Mouse (Mus musculus) kidney, embryonic 16.5 days (tissue): Measurements from ENCODE around the gene Tusc2. TPM values are rescaled to one million over a fixed set of nuclear protein-coding genes. Genes with fewer than 3 reads are reported as not detected.
A peak's percentile ranks its signal among the peaks of the same experiment; 100 is the strongest.

ENCODE experiments used
- ATAC-seq: fragments of 200-750 bp; cut with Nextera tagmentation; 2 replicates; pipeline ENCODE4 v1.8.0; 2017; ENCODE audit warnings: moderate TSS enrichment; ENCODE audit not compliant: low FRiP score, low TSS enrichment
- H3K27ac ChIP-seq: fragments of 300-500 bp; sonication (generic); 2 replicates; pipeline ENCODE4 v1.5.1; 2014; ENCODE audit warnings: low read length
- H3K27me3 ChIP-seq: fragments of 300-500 bp; sonication (generic); 2 replicates; pipeline ENCODE4 v1.6.1; 2014; ENCODE audit warnings: low read length, control low read depth, mixed read lengths; ENCODE audit not compliant: insufficient read depth
- H3K36me3 ChIP-seq: fragments of 300-500 bp; sonication (generic); 2 replicates; pipeline ENCODE4 v1.6.1; 2014; ENCODE audit warnings: low read length, control low read depth, mixed read lengths; ENCODE audit not compliant: insufficient read depth
- H3K4me1 ChIP-seq: fragments of 300-500 bp; sonication (generic); 2 replicates; pipeline ENCODE4 v1.6.1; 2014; ENCODE audit warnings: low read length, control low read depth, mixed read lengths; ENCODE audit not compliant: insufficient read depth
- H3K4me2 ChIP-seq: fragments of 300-500 bp; sonication (generic); replicated peaks from 2 replicates; pipeline ENCODE4 v1.6.1; 2014; ENCODE audit warnings: low read depth, low read length
- H3K4me3 ChIP-seq: fragments of 300-500 bp; sonication (generic); 2 replicates; pipeline ENCODE4 v1.5.1; 2014; ENCODE audit warnings: mild to moderate bottlenecking, low read length
- H3K9ac ChIP-seq: fragments of 300-500 bp; sonication (generic); replicated peaks from 2 replicates; pipeline ENCODE4 v1.6.1; 2014; ENCODE audit warnings: low read length
- H3K9me3 ChIP-seq: fragments of 300-500 bp; sonication (generic); 2 replicates; pipeline ENCODE4 v1.6.1; 2016; ENCODE audit warnings: low read length, control low read depth
- WGBS: fragments of 180-500 bp; shearing (Covaris S2); extraction: QIAGEN DNeasy Blood & Tissue Kit; methylation state at CpG from one replicate; pipeline ENCODE4 v1.1.7; 2014; 5-methylcytosine and 5-hydroxymethylcytosine counted together
- polyA plus RNA-seq: library from polyadenylated mRNA; unstranded; fragments of >200 nt; fragmentation: Nextera tagmentation; extraction: Ambion mirVana; gene quantifications from 2 replicates; pipeline ENCODE4 v1.2.1, GENCODE M21; 2015

The Tusc2 gene
- polyA plus RNA-seq, 1 experiment from 2014 or later, result 48.0 TPM

- H3K27me3 ChIP-seq, result no peaks in the 10 kb centered on the region
- ATAC-seq, result 0 out of 2 replicates have a peak, but pooled peaks have one; percentile 1
- H3K4me1 ChIP-seq, result peaks cover 24% of the 10 kb centered on the region
- H3K4me2 ChIP-seq, result peak overlapping the region; percentile 99
- WGBS, result under 1% methylated on average over 40 of the region's 40 CpGs
- peak overlapping the region; percentile 84 for H3K27ac ChIP-seq
- H3K4me3 ChIP-seq, result peak overlapping the region; percentile 96
- peaks cover 20% of the 10 kb centered on the region for H3K36me3 ChIP-seq
- peak overlapping the region; percentile 83 for H3K9ac ChIP-seq
- no peaks in the 10 kb centered on the region for H3K9me3 ChIP-seq
Observed at GRCm38 (mm10) chr9:107534408-107535202, 28.4 kb upstream of the Tusc2 start.

GRCm38 (mm10) chr9:107538231-107538630 is 24.8 kb upstream of the Tusc2 start:
- Histone ChIP-seq H3K9me3 (no peaks in the 10 kb centered on the region), H3K36me3 (peaks cover 26% of the 10 kb centered on the region), H3K27ac (no peak overlapping the region), H3K27me3 (no peaks in the 10 kb centered on the region), H3K9ac (no peak overlapping the region), H3K4me1 (peaks cover 40% of the 10 kb centered on the region), H3K4me2 (no peak overlapping the region), H3K4me3 (no peak overlapping the region)
- no peak for ATAC-seq
- WGBS, result 96% methylated on average over 7 of the region's 7 CpGs

- Histone ChIP-seq H3K9me3 (no peaks in the 10 kb centered on the region), H3K36me3 (peaks cover 29% of the 10 kb centered on the region), H3K27me3 (no peaks in the 10 kb centered on the region), H3K4me2 (no peak overlapping the region), H3K4me1 (peaks cover 38% of the 10 kb centered on the region), H3K9ac (no peak overlapping the region), H3K27ac (no peak overlapping the region), H3K4me3 (no peak overlapping the region)
- no peak for ATAC-seq
- 97% methylated on average over 3 of the region's 3 CpGs for WGBS
Observed at GRCm38 (mm10) chr9:107538711-107539110, 24.3 kb upstream of the Tusc2 start.

- no peaks in the 10 kb centered on the region for H3K27me3 ChIP-seq
- H3K36me3 ChIP-seq, result peaks cover 40% of the 10 kb centered on the region
- no peak overlapping the region for H3K4me2 ChIP-seq
- no peak overlapping the region for H3K4me3 ChIP-seq
- no peak overlapping the region; the same call in 1 of the 2 replicates for H3K9ac ChIP-seq
- no peaks in the 10 kb centered on the region for H3K9me3 ChIP-seq
- WGBS, result 93% methylated on average over 8 of the region's 8 CpGs
- H3K4me1 ChIP-seq, result peaks cover 38% of the 10 kb centered on the region
- H3K27ac ChIP-seq, result no peak overlapping the region
- ATAC-seq, result no peak
Observed at GRCm38 (mm10) chr9:107539940-107540339, 23.1 kb upstream of the Tusc2 start.

GRCm38 (mm10) chr9:107540420-107540819 is 22.6 kb upstream of the Tusc2 start:
- no peak overlapping the region for H3K27ac ChIP-seq
- H3K4me1 ChIP-seq, result peaks cover 35% of the 10 kb centered on the region
- H3K36me3 ChIP-seq, result peaks cover 43% of the 10 kb centered on the region
- H3K9ac ChIP-seq, result peak overlapping the region; percentile 75; the same call in 1 of the 2 replicates
- ATAC-seq, result no peak
- WGBS, result 52% methylated on average over 4 of the region's 4 CpGs
- no peaks in the 10 kb centered on the region for H3K27me3 ChIP-seq
- H3K9me3 ChIP-seq, result no peaks in the 10 kb centered on the region
- no peak overlapping the region for H3K4me3 ChIP-seq
- H3K4me2 ChIP-seq, result peak overlapping the region; percentile 89; the same call in 1 of the 2 replicates

GRCm38 (mm10) chr9:107541005-107541404 is 22.1 kb upstream of the Tusc2 start:
- 20% methylated on average over 10 of the region's 10 CpGs for WGBS
- Histone ChIP-seq H3K27ac (0 out of 2 replicates have a peak overlapping the region, but pooled peaks have one; percentile 22), H3K9me3 (no peaks in the 10 kb centered on the region), H3K36me3 (peaks cover 43% of the 10 kb centered on the region), H3K4me3 (peak overlapping the region; percentile 73), H3K4me2 (peak overlapping the region; percentile 89), H3K9ac (peak overlapping the region; percentile 75), H3K27me3 (no peaks in the 10 kb centered on the region), H3K4me1 (peaks cover 29% of the 10 kb centered on the region)
- no peak for ATAC-seq

- peak within 1 kb of the TSS; percentile 89 for H3K4me2 ChIP-seq
- peaks cover 25% of the 10 kb centered on the region for H3K4me1 ChIP-seq
- peak within 1 kb of the TSS; percentile 75 for H3K9ac ChIP-seq
- H3K27ac ChIP-seq, result peak within 1 kb of the TSS; percentile 78
- H3K27me3 ChIP-seq, result no peaks in the 10 kb centered on the region
- peaks cover 43% of the 10 kb centered on the region for H3K36me3 ChIP-seq
- under 1% methylated on average over 46 of the region's 46 CpGs for WGBS
- no peaks in the 10 kb centered on the region for H3K9me3 ChIP-seq
- ATAC-seq, result peak; percentile 86
- H3K4me3 ChIP-seq, result peak within 1 kb of the TSS; percentile 73
Observed at GRCm38 (mm10) chr9:107541474-107542351, 21.3 kb upstream of the Tusc2 start, which contains the start of the genes Cyb561d2 and Nprl2. Gene Cyb561d2, minus strand, starts transcription at chr9:107542193. Gene Nprl2, plus strand, starts transcription at chr9:107542226.

- peak; percentile 6 for ATAC-seq
- H3K4me2 ChIP-seq, result peak overlapping the region; percentile 89
- peaks cover 43% of the 10 kb centered on the region for H3K36me3 ChIP-seq
- H3K4me3 ChIP-seq, result peak overlapping the region; percentile 73
- H3K9ac ChIP-seq, result peak overlapping the region; percentile 75
- whole genome bisulfite sequencing, result under 1% methylated on average over 11 of the region's 11 CpGs
- H3K4me1 ChIP-seq, result peaks cover 26% of the 10 kb centered on the region
- H3K9me3 ChIP-seq, result no peaks in the 10 kb centered on the region
- H3K27me3 ChIP-seq, result no peaks in the 10 kb centered on the region
- peak overlapping the region; percentile 78 for H3K27ac ChIP-seq
Observed at GRCm38 (mm10) chr9:107542352-107542686, 20.7 kb upstream of the Tusc2 start.

GRCm38 (mm10) chr9:107542721-107543120 is 20.3 kb upstream of the Tusc2 start:
- H3K9me3 ChIP-seq, result no peaks in the 10 kb centered on the region
- H3K9ac ChIP-seq, result peak overlapping the region; percentile 75
- no peak for ATAC-seq
- peak overlapping the region; percentile 78; the same call in 1 of the 2 replicates for H3K27ac ChIP-seq
- H3K27me3 ChIP-seq, result no peaks in the 10 kb centered on the region
- peak overlapping the region; percentile 89 for H3K4me2 ChIP-seq
- H3K36me3 ChIP-seq, result peaks cover 42% of the 10 kb centered on the region
- peak overlapping the region; percentile 73 for H3K4me3 ChIP-seq
- WGBS, result 33% methylated on average over 8 of the region's 8 CpGs
- H3K4me1 ChIP-seq, result peaks cover 30% of the 10 kb centered on the region
